Mouse (Mus musculus) stomach, postnatal 0 days (tissue): Measurements from ENCODE around the gene Nol12. TPM values are rescaled to one million over a fixed set of nuclear protein-coding genes. Genes with fewer than 3 reads are reported as not detected.

Source experiments
- ATAC-seq: fragments of 200-750 bp; cut with Nextera tagmentation; 2 replicates; pipeline ENCODE4 v1.8.0; 2017; ENCODE audit not compliant: low FRiP score, low TSS enrichment
- DNase-seq: peaks from one replicate; pipeline ENCODE4 v3.0.0-alpha.2; 2016; ENCODE audit warnings: low spot score
- H3K27ac ChIP-seq: fragments of 300-500 bp; sonication (generic); replicated peaks from 2 replicates; pipeline ENCODE4 v1.5.1; 2014; ENCODE audit warnings: mild to moderate bottlenecking, control low read depth
- H3K27me3 ChIP-seq: fragments of 300-500 bp; sonication (generic); 2 replicates; pipeline ENCODE4 v1.6.1; 2014; ENCODE audit warnings: low read length; ENCODE audit not compliant: control insufficient read depth, insufficient read depth
- H3K36me3 ChIP-seq: fragments of 300-500 bp; sonication (generic); 2 replicates; pipeline ENCODE4 v1.6.1; 2014; ENCODE audit warnings: low read length, mixed read lengths; ENCODE audit not compliant: control insufficient read depth, insufficient read depth
- H3K4me1 ChIP-seq: fragments of 300-500 bp; sonication (generic); replicated peaks from 2 replicates; pipeline ENCODE4 v1.6.1; 2014; ENCODE audit warnings: antibody characterized with exemption; ENCODE audit not compliant: control insufficient read depth, insufficient read depth
- H3K4me2 ChIP-seq: fragments of 300-500 bp; sonication (generic); replicated peaks from 2 replicates; pipeline ENCODE4 v1.6.1; 2014; ENCODE audit warnings: low read depth, mild to moderate bottlenecking, control low read depth, moderate library complexity
- H3K4me3 ChIP-seq: fragments of 300-500 bp; sonication (generic); 2 replicates; pipeline ENCODE4 v1.5.1; 2014; ENCODE audit warnings: low read depth, low read length, control low read depth
- H3K9ac ChIP-seq: fragments of 300-500 bp; sonication (generic); 2 replicates; pipeline ENCODE4 v1.6.1; 2014; ENCODE audit warnings: mild to moderate bottlenecking, low read length, control low read depth, mixed read lengths
- H3K9me3 ChIP-seq: fragments of 300-500 bp; sonication (generic); 2 replicates; pipeline ENCODE4 v1.6.1; 2016; ENCODE audit warnings: low read length; ENCODE audit not compliant: control insufficient read depth
- CTCF ChIP-seq: IDR thresholded peaks from 2 replicates; pipeline ENCODE4 v1.5.1; 2016; ENCODE audit warnings: antibody characterized with exemption, low read depth, mild to moderate bottlenecking, moderate library complexity
- EP300 ChIP-seq: optimal IDR thresholded peaks from 2 replicates; pipeline ENCODE3; 2016; ENCODE audit warnings: antibody characterized with exemption
- WGBS: fragments of 180-500 bp; shearing (Covaris S2); extraction: QIAGEN DNeasy Blood & Tissue Kit; methylation state at CpG from one replicate; pipeline ENCODE4 v1.1.7; 2014; 5-methylcytosine and 5-hydroxymethylcytosine counted together
- polyA plus RNA-seq: library from polyadenylated mRNA; unstranded; fragments of >200 nt; fragmentation: Nextera tagmentation; extraction: Ambion mirVana; gene quantifications from 2 replicates; pipeline ENCODE4 v1.2.1, GENCODE M21; 2015

Nol12 gene
- polyA plus RNA-seq, 1 experiment from 2014 or later = 36.4 TPM

DNA sequence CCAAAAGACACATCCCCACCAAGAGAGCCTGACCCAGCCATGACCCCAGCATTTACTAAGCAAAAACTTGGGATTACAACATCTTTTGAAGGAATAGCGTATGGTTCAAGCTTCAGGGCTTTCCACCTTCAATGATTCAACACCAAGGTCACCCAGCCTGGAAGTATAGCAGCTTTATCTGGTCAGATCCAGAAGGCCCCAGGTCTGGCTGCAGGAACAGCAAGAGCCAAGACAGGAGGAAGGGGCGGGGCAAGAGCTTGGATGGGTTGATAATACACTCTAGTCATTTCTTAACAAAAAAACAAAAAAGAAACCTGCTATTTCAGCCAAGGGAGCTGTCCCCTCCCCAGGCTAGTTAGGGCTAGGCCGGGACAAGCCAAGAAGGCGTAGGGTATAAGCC is 37.2 kb upstream of the Nol12 start:
- H3K4me3 ChIP-seq = no peak overlapping the region
- peaks cover 11% of the 10 kb centered on the region; the same call in 1 of the 2 replicates for H3K36me3 ChIP-seq
- H3K4me2 ChIP-seq = no peak overlapping the region
- 74% methylated on average over 4 of the region's 4 CpGs for WGBS
- H3K9ac ChIP-seq = no peak overlapping the region
- peaks cover 7% of the 10 kb centered on the region for H3K4me1 ChIP-seq
- no peak for DNase-seq
- peak overlapping the region; percentile 31 for H3K27ac ChIP-seq
- H3K9me3 ChIP-seq = no peaks in the 10 kb centered on the region
- no peak for ATAC-seq
- H3K27me3 ChIP-seq = no peaks in the 10 kb centered on the region
- TF ChIP-seq EP300 (no peak), CTCF (no peak)

DNA sequence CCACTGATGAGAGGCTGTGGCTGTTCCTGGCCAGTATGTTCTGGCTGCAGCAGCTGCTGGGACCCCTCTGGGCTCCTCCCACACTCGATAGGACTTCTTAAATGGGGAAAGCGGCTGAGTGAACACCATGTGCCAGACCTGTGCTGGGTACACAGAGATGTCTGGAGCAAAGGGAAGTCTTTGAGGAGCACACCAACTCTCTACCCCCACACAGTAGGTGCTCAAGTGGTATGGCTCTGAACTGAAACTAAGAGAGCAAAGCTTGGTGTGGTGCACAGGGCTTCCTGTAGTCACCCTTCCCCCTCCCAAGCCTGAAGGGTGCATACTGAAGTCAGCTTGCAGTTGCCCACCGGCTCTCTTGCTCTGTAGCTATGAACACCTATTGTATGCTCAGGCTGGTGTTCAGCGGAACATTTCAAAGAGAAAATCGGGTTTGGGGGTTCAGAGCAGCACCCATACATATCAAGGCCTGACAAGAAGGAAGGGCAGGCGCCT is 36.2 kb upstream of the Nol12 start:
- DNase-seq (no peak), ATAC-seq (no peak)
- TF ChIP-seq CTCF (no peak), EP300 (no peak)
- Histone ChIP-seq H3K4me2 (peak overlapping the region; percentile 86), H3K4me3 (0 out of 2 replicates have a peak overlapping the region, but pooled peaks have one; percentile 2), H3K9me3 (no peaks in the 10 kb centered on the region), H3K9ac (peak overlapping the region; percentile 35; the same call in 1 of the 2 replicates), H3K36me3 (0 out of 2 replicates have a peak, but pooled peaks cover 4% of the 10 kb centered on the region), H3K27ac (peak overlapping the region; percentile 85), H3K27me3 (no peaks in the 10 kb centered on the region), H3K4me1 (peaks cover 7% of the 10 kb centered on the region)
- WGBS = 42% methylated on average over 6 of the region's 6 CpGs

DNA sequence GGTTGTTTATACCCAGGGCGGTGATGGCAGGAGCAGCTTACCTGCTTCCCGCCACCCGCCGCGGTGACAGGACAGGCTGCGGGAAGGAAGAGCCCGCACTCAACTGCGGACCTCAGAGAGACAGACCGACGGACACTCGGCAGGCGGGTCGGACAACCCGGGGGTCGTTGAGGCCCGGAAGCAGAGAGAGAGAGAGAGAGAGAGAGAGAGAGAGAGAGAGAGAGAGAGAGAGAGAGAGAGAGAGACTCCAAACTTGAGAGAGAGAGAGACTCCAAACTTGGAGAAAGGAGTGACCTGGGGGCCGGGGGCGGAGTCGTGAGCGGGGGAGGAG is 35.4 kb upstream of the Nol12 start, which contains the start of gene Gm49510:
Gene Gm49510 (plus strand): TSS at position 259 of the 331 bp plus-strand sequence.
- H3K4me2 ChIP-seq = peak within 1 kb of the TSS; percentile 86
- no peaks in the 10 kb centered on the region for H3K36me3 ChIP-seq
- H3K4me3 ChIP-seq = peak within 1 kb of the TSS; percentile 77
- DNase-seq (no peak), ATAC-seq (no peak)
- H3K27me3 ChIP-seq = no peaks in the 10 kb centered on the region
- peak within 1 kb of the TSS; percentile 85 for H3K27ac ChIP-seq
- WGBS = 3% methylated on average over 19 of the region's 20 CpGs
- no peak for TF ChIP-seq EP300
- no peak for TF ChIP-seq CTCF
- H3K4me1 ChIP-seq = peaks cover 7% of the 10 kb centered on the region
- H3K9me3 ChIP-seq = no peaks in the 10 kb centered on the region
- H3K9ac ChIP-seq = peak within 1 kb of the TSS; percentile 79

DNA sequence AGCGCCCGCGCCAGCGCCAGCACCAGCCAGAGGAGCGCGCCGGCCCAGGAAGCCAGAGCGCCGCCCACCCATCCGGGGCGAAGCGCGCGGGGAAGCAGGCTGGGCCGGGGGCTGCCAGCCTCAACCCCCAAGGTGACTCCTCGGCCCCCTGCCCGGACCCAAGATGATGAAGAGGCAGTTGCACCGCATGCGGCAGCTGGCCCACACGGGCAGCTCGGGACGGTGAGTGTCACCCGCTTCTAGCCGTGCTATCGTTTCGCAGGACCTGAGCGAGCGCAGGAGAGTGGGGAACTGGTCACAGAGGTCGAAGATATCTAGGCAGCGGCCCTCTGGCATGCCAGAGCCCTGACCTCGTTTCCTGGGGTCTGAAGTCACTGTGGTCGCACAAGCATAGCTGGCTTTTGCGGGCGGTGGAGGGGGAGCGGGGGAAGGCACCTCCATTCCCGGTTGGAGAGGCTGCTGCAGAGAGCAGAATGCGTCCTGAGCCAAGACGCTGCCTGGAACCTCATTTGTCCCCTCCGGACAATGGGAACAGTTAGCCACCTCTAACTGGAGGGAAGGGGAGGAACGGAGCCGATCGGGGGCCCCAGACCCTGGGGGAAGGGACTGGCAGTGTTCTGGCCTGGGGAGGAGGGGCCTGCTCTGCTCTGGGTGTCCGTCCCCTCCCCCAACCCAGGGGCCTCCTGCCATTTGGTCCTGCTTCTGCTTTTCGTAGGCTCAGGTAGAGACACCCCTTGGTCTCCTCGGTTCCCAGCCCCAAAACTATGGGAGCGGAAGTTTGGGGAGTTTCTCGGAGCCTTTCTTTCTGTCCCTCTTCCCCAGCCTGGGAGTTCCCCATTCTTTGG is 34.8 kb upstream of the Nol12 start, which contains the start of gene Sh3bp1:
Gene Sh3bp1 (plus strand): TSS at position 29 of the 845 bp plus-strand sequence.
- Histone ChIP-seq H3K4me1 (peaks cover 7% of the 10 kb centered on the region), H3K4me2 (peak within 1 kb of the TSS; percentile 86), H3K27me3 (no peaks in the 10 kb centered on the region), H3K9me3 (no peaks in the 10 kb centered on the region), H3K27ac (peak within 1 kb of the TSS; percentile 85), H3K9ac (peak within 1 kb of the TSS; percentile 79), H3K4me3 (peak within 1 kb of the TSS; percentile 77), H3K36me3 (peaks cover 2% of the 10 kb centered on the region; the same call in 1 of the 2 replicates)
- WGBS = under 1% methylated on average over 43 of the region's 47 CpGs
- ATAC-seq (peak; percentile 28; the same call in 1 of the 2 replicates), DNase-seq (peak; percentile 82)
- no peak for TF ChIP-seq CTCF
- no peak for TF ChIP-seq EP300

DNA sequence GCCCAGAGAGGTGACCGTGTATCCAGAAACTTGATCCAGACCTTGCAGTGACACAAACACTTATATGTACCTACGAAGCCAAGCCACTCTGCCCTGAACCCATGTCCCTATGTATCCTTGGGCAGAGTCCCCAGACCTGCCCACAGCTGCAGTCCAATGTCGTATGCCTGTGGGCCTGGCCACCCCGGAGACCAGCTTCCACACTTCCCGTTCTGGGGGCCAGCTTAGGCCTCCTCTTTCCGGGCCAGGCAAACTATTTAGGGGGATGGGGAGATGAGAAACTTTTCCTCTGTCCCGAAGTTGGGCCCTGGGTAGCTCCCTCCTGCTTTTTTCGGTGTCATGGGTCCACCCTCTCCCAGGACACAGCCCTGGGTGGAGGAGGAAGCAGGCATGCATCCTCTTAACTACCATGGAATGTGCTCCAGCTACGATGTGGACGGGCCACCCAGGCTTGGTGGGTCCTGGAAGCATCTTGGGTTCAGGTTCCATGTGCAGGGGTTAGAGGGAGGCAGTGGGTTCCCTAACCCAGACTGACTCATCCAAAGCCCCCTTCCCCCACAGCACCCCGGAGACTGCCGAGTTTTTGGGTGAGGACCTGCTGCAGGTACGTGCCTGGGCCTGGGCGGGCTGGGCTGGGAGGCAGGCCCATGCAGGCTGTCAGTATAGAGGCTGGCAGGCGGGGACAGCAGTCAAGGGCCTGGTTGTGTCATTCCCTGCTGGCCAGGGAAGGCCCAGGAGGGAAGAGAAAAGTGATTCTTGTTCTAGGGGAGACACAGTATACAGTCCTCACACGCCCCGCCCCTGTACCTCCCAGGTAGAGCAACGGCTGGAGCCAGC is 33.9 kb upstream of the Nol12 start:
- Histone ChIP-seq H3K9me3 (no peaks in the 10 kb centered on the region), H3K9ac (peak overlapping the region; percentile 79), H3K27ac (peak overlapping the region; percentile 85), H3K4me3 (peak overlapping the region; percentile 77), H3K36me3 (peaks cover 7% of the 10 kb centered on the region), H3K27me3 (no peaks in the 10 kb centered on the region), H3K4me1 (peaks cover 6% of the 10 kb centered on the region), H3K4me2 (peak overlapping the region; percentile 86)
- WGBS = 10% methylated on average over 18 of the region's 18 CpGs
- DNase-seq (peak; percentile 59), ATAC-seq (peak; percentile 16)
- TF ChIP-seq CTCF (no peak), EP300 (no peak)
